Mouse (Mus musculus) adipocyte (in vitro differentiated cells): ENCODE data around the gene Ell2.

ENCODE experiments used
- DNase-seq: peaks from one replicate; pipeline ENCODE4 v3.0.0-alpha.2; 2016; ENCODE audit warnings: low spot score

Gene Ell2

GRCm38 (mm10) chr13:75817183-75817582 is 110.6 kb downstream of the Ell2 start:
- no peak for DNase-seq

- no peak for DNase-seq
Measured at GRCm38 (mm10) chr13:75818486-75818885, 111.9 kb downstream of the Ell2 start.

- no peak for DNase-seq
Measured at GRCm38 (mm10) chr13:75818945-75819706, 112.6 kb downstream of the Ell2 start.

GRCm38 (mm10) chr13:75819898-75820297 is 113.3 kb downstream of the Ell2 start:
- no peak for DNase-seq
